ENCODE assay signal across 15 mouse cellular contexts in the genomic region with DNA sequence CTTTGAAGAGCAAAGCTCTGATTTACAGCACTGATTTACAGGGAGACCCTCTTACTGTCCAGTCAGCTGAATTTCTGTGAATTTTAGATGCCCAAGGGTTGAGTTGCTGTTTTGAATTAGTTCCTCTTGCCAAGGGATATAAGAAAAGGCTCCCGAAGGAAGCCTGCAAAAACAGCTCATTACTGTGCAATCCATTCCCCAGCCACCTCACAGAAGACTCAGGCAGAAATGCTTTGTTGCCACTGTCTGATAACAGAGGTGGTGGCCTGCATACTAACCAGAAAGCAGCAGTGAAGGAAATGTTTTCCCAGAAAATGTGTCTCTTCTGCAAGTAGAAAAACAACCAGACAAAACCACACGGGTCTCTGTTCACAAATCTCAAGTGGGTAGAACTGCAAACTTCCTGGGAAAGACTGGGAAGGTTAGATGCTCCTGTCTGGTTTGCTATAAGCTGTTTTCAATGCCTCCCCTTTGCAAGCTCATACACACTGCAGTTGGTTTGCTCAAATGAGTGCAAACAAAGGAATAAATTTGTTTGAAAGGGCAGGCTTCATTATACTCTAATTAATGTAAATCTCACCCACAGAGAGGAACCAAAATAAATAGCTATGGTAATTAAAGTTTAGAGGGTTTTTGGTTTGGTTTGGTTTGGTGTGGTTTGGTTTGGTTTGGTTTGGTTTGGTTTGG.
DNase-seq lines count a peak whose midpoint lies in the region; ATAC-seq lines count a peak whose summit lies in the region.
"Had no signal": no experiment of that assay in that cellular context is flagged by ENCODE, and none has a peak within 500 bp of the region (broad histone marks: within the 10 kb centered on the region; RNA-seq: fewer than 3 reads in every experiment).

No protein-coding gene starts in this region.

- no peaks in the 10 kb centered on the region for H3K9me3 ChIP-seq in forebrain, embryonic 12.5 days
- H3K9me3 ChIP-seq in hindbrain, embryonic 14.5 days (ENCODE audit: control insufficient read depth, low read length): no peaks in the 10 kb centered on the region
- no peaks in the 10 kb centered on the region for H3K9me3 ChIP-seq in midbrain, embryonic 16.5 days (replicated peaks; ENCODE audit: control insufficient read depth, low read length, poor library complexity, severe bottlenecking)

- 32% methylated on average over 2 of the region's 2 CpGs for WGBS in forebrain, embryonic 12.5 days
- 30% methylated on average over 2 of the region's 2 CpGs for WGBS in hindbrain, embryonic 14.5 days
- 10% methylated on average over 2 of the region's 2 CpGs for WGBS in midbrain, embryonic 16.5 days

- H3K36me3 ChIP-seq in forebrain, embryonic 12.5 days (replicated peaks): no peaks in the 10 kb centered on the region
- no peaks in the 10 kb centered on the region for H3K36me3 ChIP-seq in hindbrain, embryonic 14.5 days (replicated peaks; ENCODE audit: control insufficient read depth, insufficient read depth)
- H3K36me3 ChIP-seq in midbrain, embryonic 16.5 days (ENCODE audit: control insufficient read depth, insufficient read depth, low read length): no peaks in the 10 kb centered on the region

- peak; percentile 88 for ATAC-seq in forebrain, embryonic 12.5 days (ENCODE audit: low FRiP score)
- peak; percentile 84; the same call in 1 of the 2 replicates for ATAC-seq in hindbrain, embryonic 14.5 days (ENCODE audit: low FRiP score)
- ATAC-seq in midbrain, embryonic 16.5 days: peak; percentile 87
- no peak for ATAC-seq in megakaryocyte-erythroid progenitor cell, adult 5-6 weeks (replicated peaks; ENCODE audit: low FRiP score, low TSS enrichment, poor library complexity, severe bottlenecking)

- peak overlapping the region; percentile 65; the same call in 1 of the 2 replicates for H3K27ac ChIP-seq in forebrain, embryonic 12.5 days
- peak overlapping the region; percentile 69; the same call in 1 of the 2 replicates for H3K27ac ChIP-seq in hindbrain, embryonic 14.5 days
- H3K27ac ChIP-seq in midbrain, embryonic 16.5 days (ENCODE audit: low read length): peak overlapping the region; percentile 19
- H3K27ac ChIP-seq: liver, embryonic 14.5 days had no signal

- no peaks in the 10 kb centered on the region for H3K27me3 ChIP-seq in forebrain, embryonic 12.5 days
- H3K27me3 ChIP-seq in hindbrain, embryonic 14.5 days (ENCODE audit: control insufficient read depth, insufficient read depth, low read length): no peaks in the 10 kb centered on the region
- H3K27me3 ChIP-seq in midbrain, embryonic 16.5 days (ENCODE audit: control insufficient read depth, insufficient read depth, low read depth, low read length): no peaks in the 10 kb centered on the region

- H3K4me1 ChIP-seq in forebrain, embryonic 12.5 days: peaks cover 5% of the 10 kb centered on the region; the same call in 1 of the 2 replicates
- H3K4me1 ChIP-seq in hindbrain, embryonic 14.5 days (replicated peaks; ENCODE audit: control insufficient read depth, insufficient read depth, low read length): 0 out of 2 replicates have a peak, but pooled peaks cover 6% of the 10 kb centered on the region
- no peaks in the 10 kb centered on the region; the same call in 1 of the 2 replicates for H3K4me1 ChIP-seq in midbrain, embryonic 16.5 days (ENCODE audit: control insufficient read depth, insufficient read depth, low read length)

- peak; percentile 4 for DNase-seq in embryo, embryonic 11 days
- no peak for DNase-seq in embryo, embryonic 10 days (ENCODE audit: low spot score)
- DNase-seq in hindbrain, embryonic 14.5 days (ENCODE audit: low spot score): peak; percentile 36
- DNase-seq in frontal cortex, postnatal 36 days (ENCODE audit: low spot score in 2 of 2): no peak
- DNase-seq in thymus, postnatal 14 days: no peak
- DNase-seq: adrenal gland, postnatal 14 days; cerebellum, adult 11 months; kidney, adult 18-20 months; left cerebral cortex, postnatal 4 days; right cerebral cortex, postnatal 25 days; thymus, postnatal 25 days had no signal

- H3K4me3 ChIP-seq in forebrain, embryonic 12.5 days (replicated peaks): no peak overlapping the region
- no peak overlapping the region for H3K4me3 ChIP-seq in hindbrain, embryonic 14.5 days (replicated peaks; ENCODE audit: low read length)
- no peak overlapping the region for H3K4me3 ChIP-seq in midbrain, embryonic 16.5 days (ENCODE audit: low read depth, low read length)

- no peak overlapping the region for H3K9ac ChIP-seq in forebrain, embryonic 12.5 days
- H3K9ac ChIP-seq in hindbrain, embryonic 14.5 days: no peak overlapping the region
- no peak overlapping the region for H3K9ac ChIP-seq in midbrain, embryonic 16.5 days (ENCODE audit: low read depth, low read length)
- H3K9ac ChIP-seq: liver, embryonic 14.5 days had no signal

- no peak overlapping the region for H3K4me2 ChIP-seq in forebrain, embryonic 12.5 days
- H3K4me2 ChIP-seq in hindbrain, embryonic 14.5 days (replicated peaks): no peak overlapping the region
- no peak overlapping the region for H3K4me2 ChIP-seq in midbrain, embryonic 16.5 days (ENCODE audit: low read length)

Comparison
In these comparisons a context has a peak if more than half of its experiments do, and no peak if none do; other contexts are left out.
1. DNase-seq: peak in embryo, embryonic 11 days (single experiment) and hindbrain, embryonic 14.5 days (single experiment); none in embryo, embryonic 10 days (single experiment), frontal cortex, postnatal 36 days (0 of 2) and thymus, postnatal 14 days (single experiment).
2. H3K27ac ChIP-seq: peak in every context shown above with its lines; median percentile 69 in hindbrain, embryonic 14.5 days; 65 in forebrain, embryonic 12.5 days; 19 in midbrain, embryonic 16.5 days.